7 mouse cellular contexts compared by ENCODE assay signal in genomic region chr3:30507576-30508295, GRCm38 (mm10). TPM values are rescaled to one million over a fixed set of nuclear protein-coding genes. Genes with fewer than 3 reads are reported as not detected.
DNase-seq lines count a peak whose midpoint lies in the region; ATAC-seq and TF ChIP-seq lines count a peak whose summit lies in the region.

No protein-coding gene starts in this region.

- under 1% methylated on average over 41 of the region's 41 CpGs for WGBS in forebrain, embryonic 14.5 days
- WGBS in intestine, embryonic 14.5 days = under 1% methylated on average over 41 of the region's 41 CpGs
- under 1% methylated on average over 41 of the region's 41 CpGs for WGBS in lung, adult 2 months
- WGBS in stomach, embryonic 15.5 days = under 1% methylated on average over 41 of the region's 41 CpGs

- H3K27ac ChIP-seq in ES-E14 (ENCODE audit: insufficient read depth, low read depth, low read length, poor library complexity, severe bottlenecking) = no peak overlapping the region
- 0 out of 2 replicates have a peak overlapping the region, but pooled peaks have one; percentile 27 for H3K27ac ChIP-seq in forebrain, embryonic 14.5 days (ENCODE audit: low read depth, low read length)
- peak overlapping the region; percentile 43 for H3K27ac ChIP-seq in intestine, embryonic 14.5 days (ENCODE audit: low read depth)
- H3K27ac ChIP-seq in stomach, embryonic 15.5 days = peak overlapping the region; percentile 96

- no peak for TF ChIP-seq POLR2A in lung, adult 2 months (IDR thresholded peaks at IDR 0.05; ENCODE audit: borderline replicate concordance, extremely low read depth, low read depth, low read length)

- peak; percentile 5 for DNase-seq in CD4-positive helper T cell, adult 2 months (ENCODE audit: low read depth, low spot score)
- DNase-seq in ES-E14 (ENCODE audit: low read depth, low spot score) = no peak
- DNase-seq in forebrain, embryonic 14.5 days (ENCODE audit: low spot score) = peak; percentile 49
- peak; percentile 85 for DNase-seq in intestine, embryonic 14.5 days (ENCODE audit: low spot score)
- peak; percentile 66 for DNase-seq in lung, adult 2 months
- no peak for DNase-seq in right cerebral cortex, postnatal 25 days

- TF ChIP-seq CTCF in lung, adult 2 months (IDR thresholded peaks at IDR 0.05; ENCODE audit: insufficient read depth, low read length) = no peak

- in situ Hi-C loops in ES-E14 (cut with MboI; ENCODE audit: low sequenced_read_pairs in 2 of 2, unreplicated experiment in 2 of 2) = loop anchor here (10.0 to 25.0 kb wide), 2 partner anchors 493 to 495 kb away; no protein-coding TSS in a partner anchor

- ATAC-seq in forebrain, embryonic 14.5 days = peak; percentile 18
- ATAC-seq in intestine, embryonic 14.5 days (replicated peaks; ENCODE audit: low FRiP score, low TSS enrichment, low read depth) = no peak
- no peak for ATAC-seq in stomach, embryonic 15.5 days (ENCODE audit: insufficient read depth, low FRiP score, low read depth)

- peak overlapping the region; percentile 82 for H3K4me2 ChIP-seq in forebrain, embryonic 14.5 days (ENCODE audit: low read length)
- H3K4me2 ChIP-seq in intestine, embryonic 14.5 days (ENCODE audit: low read length) = peak overlapping the region; percentile 64
- peak overlapping the region; percentile 65 for H3K4me2 ChIP-seq in stomach, embryonic 15.5 days

- H3K36me3 ChIP-seq in ES-E14 (ENCODE audit: control insufficient read depth, insufficient read depth, low read length, poor library complexity, severe bottlenecking) = no peaks in the 10 kb centered on the region
- H3K36me3 ChIP-seq in forebrain, embryonic 14.5 days (ENCODE audit: control insufficient read depth, insufficient read depth, low read length) = no peaks in the 10 kb centered on the region
- H3K36me3 ChIP-seq in intestine, embryonic 14.5 days (ENCODE audit: control insufficient read depth, insufficient read depth, low read length) = no peaks in the 10 kb centered on the region
- no peaks in the 10 kb centered on the region for H3K36me3 ChIP-seq in stomach, embryonic 15.5 days

- H3K9ac ChIP-seq in ES-E14 (ENCODE audit: insufficient read depth, low read depth, low read length, poor library complexity, severe bottlenecking) = peak overlapping the region; percentile 53; the same call in 1 of the 2 replicates
- H3K9ac ChIP-seq in forebrain, embryonic 14.5 days (ENCODE audit: low read length) = peak overlapping the region; percentile 57
- peak overlapping the region; percentile 49; the same call in 1 of the 2 replicates for H3K9ac ChIP-seq in intestine, embryonic 14.5 days (ENCODE audit: low read length)
- peak overlapping the region; percentile 69 for H3K9ac ChIP-seq in stomach, embryonic 15.5 days

- H3K4me1 ChIP-seq in ES-E14 (ENCODE audit: control insufficient read depth in 2 of 2, insufficient read depth in 2 of 2, low read length in 2 of 2, poor library complexity in 1 of 2) = no peaks in the 10 kb centered on the region; a peak in 1 of 4 replicates
- H3K4me1 ChIP-seq in forebrain, embryonic 14.5 days (ENCODE audit: control insufficient read depth, insufficient read depth, low read length) = peaks cover 8% of the 10 kb centered on the region; the same call in 1 of the 2 replicates
- H3K4me1 ChIP-seq in intestine, embryonic 14.5 days (replicated peaks; ENCODE audit: control insufficient read depth, insufficient read depth, low read length) = peaks cover 12% of the 10 kb centered on the region
- H3K4me1 ChIP-seq in lung, adult 2 months (ENCODE audit: control insufficient read depth, insufficient read depth, low read length) = peaks cover 3% of the 10 kb centered on the region
- 0 out of 2 replicates have a peak, but pooled peaks cover 2% of the 10 kb centered on the region for H3K4me1 ChIP-seq in stomach, embryonic 15.5 days

- H3K4me3 ChIP-seq in ES-E14 (ENCODE audit: insufficient read depth in 1 of 2, low read depth in 1 of 2, low read length in 2 of 2, poor library complexity in 1 of 2, severe bottlenecking in 1 of 2) = peak overlapping the region; percentile 70 to 85
- H3K4me3 ChIP-seq in forebrain, embryonic 14.5 days (ENCODE audit: low read depth, low read length) = peak overlapping the region; percentile 47
- H3K4me3 ChIP-seq in intestine, embryonic 14.5 days (ENCODE audit: low read depth, low read length) = peak overlapping the region; percentile 40
- H3K4me3 ChIP-seq in lung, adult 2 months (replicated peaks; ENCODE audit: extremely low read depth, low read depth, low read length) = peak overlapping the region; percentile 69
- peak overlapping the region; percentile 63 for H3K4me3 ChIP-seq in stomach, embryonic 15.5 days (replicated peaks)

- peaks cover 56% of the 10 kb centered on the region for H3K27me3 ChIP-seq in forebrain, embryonic 14.5 days (replicated peaks; ENCODE audit: control insufficient read depth, insufficient read depth, low read length)
- H3K27me3 ChIP-seq in intestine, embryonic 14.5 days (replicated peaks; ENCODE audit: control insufficient read depth, insufficient read depth, low read length) = peaks cover 85% of the 10 kb centered on the region
- peaks cover 15% of the 10 kb centered on the region; the same call in 1 of the 2 replicates for H3K27me3 ChIP-seq in stomach, embryonic 15.5 days (replicated peaks)

- no peaks in the 10 kb centered on the region for H3K9me3 ChIP-seq in ES-E14 (ENCODE audit: control insufficient read depth, insufficient read depth, low read depth, low read length)
- no peaks in the 10 kb centered on the region for H3K9me3 ChIP-seq in forebrain, embryonic 14.5 days (replicated peaks; ENCODE audit: control insufficient read depth, low read length)
- H3K9me3 ChIP-seq in intestine, embryonic 14.5 days (ENCODE audit: control insufficient read depth, low read length) = no peaks in the 10 kb centered on the region
- H3K9me3 ChIP-seq in stomach, embryonic 15.5 days = no peaks in the 10 kb centered on the region

TF ChIP-seq in ES-E14, 5 proteins besides CTCF, POLR2A, EP300 and RAD21:
- no peak for TF ChIP-seq MAFK (IDR thresholded peaks at IDR 0.05; ENCODE audit: insufficient read depth, low read depth, low read length)
- no peak for TF ChIP-seq HCFC1 (IDR thresholded peaks at IDR 0.05; ENCODE audit: borderline replicate concordance, insufficient read depth, low read length)
- no peak for TF ChIP-seq ZC3H11A (IDR thresholded peaks at IDR 0.05; ENCODE audit: borderline replicate concordance, low read depth, low read length)
- no peak for TF ChIP-seq CHD2 (IDR thresholded peaks at IDR 0.05; ENCODE audit: low read depth, low read length)
- TF ChIP-seq ZNF384 (IDR thresholded peaks at IDR 0.05; ENCODE audit: low read depth, low read length) = no peak

RNA-seq across cellular contexts. Expression of gene Mecom, which starts 40.1 kb away (rescaled TPM):
- total RNA-seq in ES-E14 (2012; rRNA removed) = 2.1 and 2.3 TPM in 2 replicates
- 3.2 and 4.0 TPM in 2 replicates for polyA plus RNA-seq in forebrain, embryonic 14.5 days (2014; fragmentation: Nextera tagmentation; extraction: Ambion mirVana)
- 15.2 and 17.6 TPM in 2 replicates for polyA plus RNA-seq in intestine, embryonic 14.5 days (2014; fragmentation: Nextera tagmentation; extraction: Ambion mirVana)
- polyA plus RNA-seq in lung, adult 2 months (2012; rRNA removed) = 13.5 and 16.0 TPM in 2 replicates
- 46.4 and 53.0 TPM in 2 replicates for polyA plus RNA-seq in stomach, embryonic 15.5 days (2015; fragmentation: Nextera tagmentation; extraction: Ambion mirVana)

Comparison
In these comparisons a context has a peak if more than half of its experiments do, and no peak if none do; other contexts are left out.
1. DNase-seq: peak in CD4-positive helper T cell, adult 2 months (single experiment), forebrain, embryonic 14.5 days (single experiment), intestine, embryonic 14.5 days (single experiment) and lung, adult 2 months (single experiment); none in ES-E14 (single experiment) and right cerebral cortex, postnatal 25 days (single experiment).
2. Peak in every context shown above with its lines, with median percentiles within 50 percentile points of each other: H3K4me3 ChIP-seq, H3K9ac ChIP-seq and H3K4me2 ChIP-seq.